Mouse (Mus musculus) bone marrow macrophage, adult 2 months (primary cell): Measurements from ENCODE around the gene Smad3.

Experiments used
- CTCF ChIP-seq: IDR thresholded peaks from 2 replicates; pipeline ENCODE4 v1.5.1; 2012; ENCODE audit warnings: low read depth, mild to moderate bottlenecking, low read length, moderate library complexity
- POLR2A ChIP-seq: IDR thresholded peaks from 2 replicates; pipeline ENCODE4 v1.6.1; 2012; ENCODE audit warnings: mild to moderate bottlenecking, low read depth, low read length, borderline replicate concordance

- no peak for TF ChIP-seq POLR2A
- no peak for TF ChIP-seq CTCF
These were observed 113.8 kb downstream of the Smad3 start for GRCm38 (mm10) chr9:63644011-63644410.
